Mouse (Mus musculus) CH12.LX (cell line): Measurements from ENCODE around the gene Glis1.

Experiments
- CTCF ChIP-seq, 2 experiments: IDR thresholded peaks in 1 of 2; conservative IDR thresholded peaks in 1 of 2; 2 replicates each; pipeline ENCODE4 v1.5.1; 2011 to 2012; ENCODE audit warnings: low read depth in 2 of 2, low read length in 2 of 2, improper control_type of control experiment in 1 of 2, inconsistent platforms in 1 of 2, mild to moderate bottlenecking in 1 of 2, moderate library complexity in 1 of 2
- EP300 ChIP-seq: IDR thresholded peaks from 2 replicates; pipeline ENCODE4 v1.6.1; 2011; ENCODE audit warnings: low read length, improper control_type of control experiment
- HCFC1 ChIP-seq: IDR thresholded peaks from 2 replicates; pipeline ENCODE4 v1.6.1; 2012; ENCODE audit warnings: low read depth, mild to moderate bottlenecking, inconsistent platforms, low read length, improper control_type of control experiment
- KAT2A ChIP-seq: IDR thresholded peaks from 2 replicates; pipeline ENCODE4 v1.6.1; 2012; ENCODE audit warnings: low read length, improper control_type of control experiment, inconsistent platforms; ENCODE audit not compliant: insufficient replicate concordance
- POLR2A ChIP-seq: IDR thresholded peaks from 2 replicates; pipeline ENCODE4 v1.6.1; 2011; ENCODE audit warnings: low read depth, mild to moderate bottlenecking, improper control_type of control experiment, low read length

GRCm38 (mm10) chr4:107576742-107577141 lies 142.4 kb downstream of the Glis1 start:
- no peak for TF ChIP-seq KAT2A
- no peak for TF ChIP-seq CTCF (conservative IDR thresholded peaks at IDR 0.05 in 1 of 2, IDR thresholded peaks at IDR 0.05 in 1 of 2; ENCODE audit: low read depth in 2 of 2, low read length in 2 of 2)
- TF ChIP-seq EP300, result no peak
- no peak for TF ChIP-seq POLR2A
- TF ChIP-seq HCFC1, result no peak
